Mouse (Mus musculus) olfactory bulb, adult 2 months (tissue): ENCODE results near the gene Tmem160. TPM values are rescaled to one million over a fixed set of nuclear protein-coding genes. Genes with fewer than 3 reads are reported as not detected.

Source experiments
- H3K27ac ChIP-seq: fragments of 200-500 bp; 2 replicates; pipeline ENCODE4 v1.5.1; 2012; ENCODE audit warnings: low read depth, low read length; ENCODE audit not compliant: insufficient read depth
- H3K4me1 ChIP-seq: fragments of 200-500 bp; 2 replicates; pipeline ENCODE4 v1.6.1; 2012; ENCODE audit warnings: low read length; ENCODE audit not compliant: control insufficient read depth, insufficient read depth
- H3K4me3 ChIP-seq: fragments of 200-500 bp; 2 replicates; pipeline ENCODE4 v1.5.1; 2012; ENCODE audit warnings: mild to moderate bottlenecking, low read depth, low read length, moderate library complexity; ENCODE audit not compliant: insufficient read depth
- CTCF ChIP-seq: fragments of 200-500 bp; IDR thresholded peaks from 2 replicates; pipeline ENCODE4 v1.5.1; 2012; ENCODE audit warnings: low read depth, mild to moderate bottlenecking, low read length, moderate library complexity; ENCODE audit not compliant: insufficient read depth
- POLR2A ChIP-seq: fragments of 200-500 bp; IDR thresholded peaks from 2 replicates; pipeline ENCODE4 v1.6.1; 2012; ENCODE audit warnings: mild to moderate bottlenecking, low read depth, low read length, moderate library complexity; ENCODE audit not compliant: insufficient read depth
- WGBS: fragments of 180-500 bp; shearing (Covaris S2); methylation state at CpG from one replicate; pipeline ENCODE4 v1.1.7; 2018; 5-methylcytosine and 5-hydroxymethylcytosine counted together
- polyA plus RNA-seq: library from polyadenylated mRNA; stranded (reverse); fragments of >200 nt; gene quantifications from 2 replicates; pipeline ENCODE4 v1.2.4, GENCODE M21; 2012; ENCODE audit warnings: low replicate concordance; ENCODE audit not compliant: missing spikeins, insufficient read depth, insufficient read length

The Tmem160 gene
- polyA plus RNA-seq, 1 experiment: not detected

- Histone ChIP-seq H3K4me3 (no peak overlapping the region), H3K4me1 (no peaks in the 10 kb centered on the region), H3K27ac (no peak overlapping the region)
- 70% methylated on average over 6 of the region's 6 CpGs for WGBS
- TF ChIP-seq POLR2A: no peak
- TF ChIP-seq CTCF: no peak
Measured at GRCm38 (mm10) chr7:16461151-16461550, 8.6 kb downstream of the Tmem160 start.

GRCm38 (mm10) chr7:16461705-16462104 is 9.1 kb downstream of the Tmem160 start:
- no peak overlapping the region for H3K27ac ChIP-seq
- no peak for TF ChIP-seq CTCF
- TF ChIP-seq POLR2A: no peak
- 81% methylated on average over 6 of the region's 6 CpGs for WGBS
- no peak overlapping the region for H3K4me3 ChIP-seq
- no peaks in the 10 kb centered on the region for H3K4me1 ChIP-seq

- no peaks in the 10 kb centered on the region for H3K4me1 ChIP-seq
- TF ChIP-seq CTCF: peak; percentile 88
- no peak for TF ChIP-seq POLR2A
- no peak overlapping the region for H3K27ac ChIP-seq
- no peak overlapping the region for H3K4me3 ChIP-seq
- WGBS: under 1% methylated on average over 14 of the region's 14 CpGs
Measured at GRCm38 (mm10) chr7:16463214-16463613, 10.6 kb downstream of the Tmem160 start.

GRCm38 (mm10) chr7:16465160-16465559 is 12.6 kb downstream of the Tmem160 start:
- H3K27ac ChIP-seq: no peak overlapping the region
- no peak overlapping the region for H3K4me3 ChIP-seq
- 10% methylated on average over 8 of the region's 8 CpGs for WGBS
- H3K4me1 ChIP-seq: no peaks in the 10 kb centered on the region
- peak; percentile 81; the same call in 1 of the 2 replicates for TF ChIP-seq CTCF
- TF ChIP-seq POLR2A: no peak

- H3K27ac ChIP-seq: no peak overlapping the region
- no peaks in the 10 kb centered on the region for H3K4me1 ChIP-seq
- no peak for TF ChIP-seq CTCF
- TF ChIP-seq POLR2A: no peak
- 89% methylated on average over 5 of the region's 5 CpGs for WGBS
- no peak overlapping the region for H3K4me3 ChIP-seq
Measured at GRCm38 (mm10) chr7:16465568-16465967, 13.0 kb downstream of the Tmem160 start.

- no peak for TF ChIP-seq POLR2A
- no peak for TF ChIP-seq CTCF
- Histone ChIP-seq H3K4me1 (no peaks in the 10 kb centered on the region), H3K4me3 (no peak overlapping the region), H3K27ac (no peak overlapping the region)
- WGBS: 70% methylated on average over 4 of the region's 4 CpGs
Measured at GRCm38 (mm10) chr7:16466565-16466964, 14.0 kb downstream of the Tmem160 start.

- Histone ChIP-seq H3K27ac (no peak overlapping the region), H3K4me1 (peaks cover 4% of the 10 kb centered on the region; the same call in 1 of the 2 replicates), H3K4me3 (no peak overlapping the region)
- no peak for TF ChIP-seq CTCF
- TF ChIP-seq POLR2A: no peak
- 6% methylated on average over 5 of the region's 5 CpGs for WGBS
Measured at GRCm38 (mm10) chr7:16468115-16468514, 15.5 kb downstream of the Tmem160 start.

GRCm38 (mm10) chr7:16471549-16471948 is 19.0 kb downstream of the Tmem160 start:
- 45% methylated on average over 9 of the region's 9 CpGs for WGBS
- Histone ChIP-seq H3K4me1 (peaks cover 20% of the 10 kb centered on the region), H3K27ac (no peak overlapping the region), H3K4me3 (no peak overlapping the region)
- TF ChIP-seq CTCF (no peak), POLR2A (no peak)

GRCm38 (mm10) chr7:16472116-16472709 is 19.6 kb downstream of the Tmem160 start:
- H3K4me1 ChIP-seq: peaks cover 21% of the 10 kb centered on the region
- TF ChIP-seq POLR2A: no peak
- TF ChIP-seq CTCF: no peak
- H3K4me3 ChIP-seq: no peak overlapping the region
- WGBS: 13% methylated on average over 17 of the region's 17 CpGs
- no peak overlapping the region for H3K27ac ChIP-seq
